Mouse (Mus musculus): Measurements from ENCODE around the gene Celf2.

Gene Celf2

GRCm38 (mm10) chr2:6893597-6893996 lies 615.8 kb downstream of the Celf2 start:
- no peak for DNase-seq

DNA sequence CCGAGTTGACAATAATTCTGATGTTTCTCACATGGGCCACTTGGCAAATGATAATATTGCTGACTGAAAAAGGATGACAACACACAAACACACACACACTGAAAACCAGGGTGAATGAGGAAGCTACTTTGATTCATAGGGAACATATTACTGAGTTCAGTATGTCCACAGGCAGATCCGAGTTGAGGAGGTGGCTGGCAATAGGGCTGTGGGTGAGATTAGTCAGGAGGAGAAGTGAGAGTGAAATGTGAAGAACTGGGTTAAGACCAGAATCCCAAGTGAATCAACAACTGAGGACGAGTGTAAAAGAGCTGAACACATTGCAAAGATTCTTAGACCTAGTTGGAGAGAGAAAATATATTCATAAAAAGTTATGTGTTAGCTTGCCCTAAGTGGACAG lies 616.3 kb downstream of the Celf2 start:
- no peak for DNase-seq

GRCm38 (mm10) chr2:6884796-6885711 lies 624.3 kb downstream of the Celf2 start:
- no peak for DNase-seq

- DNase-seq, result no peak
Observed at GRCm38 (mm10) chr2:6883996-6884795, 625.2 kb downstream of the Celf2 start.

- DNase-seq, result no peak
Observed at GRCm38 (mm10) chr2:6882236-6882885, 627.0 kb downstream of the Celf2 start.

- DNase-seq, result no peak
Observed at GRCm38 (mm10) chr2:6880941-6881575, 628.3 kb downstream of the Celf2 start.

DNA sequence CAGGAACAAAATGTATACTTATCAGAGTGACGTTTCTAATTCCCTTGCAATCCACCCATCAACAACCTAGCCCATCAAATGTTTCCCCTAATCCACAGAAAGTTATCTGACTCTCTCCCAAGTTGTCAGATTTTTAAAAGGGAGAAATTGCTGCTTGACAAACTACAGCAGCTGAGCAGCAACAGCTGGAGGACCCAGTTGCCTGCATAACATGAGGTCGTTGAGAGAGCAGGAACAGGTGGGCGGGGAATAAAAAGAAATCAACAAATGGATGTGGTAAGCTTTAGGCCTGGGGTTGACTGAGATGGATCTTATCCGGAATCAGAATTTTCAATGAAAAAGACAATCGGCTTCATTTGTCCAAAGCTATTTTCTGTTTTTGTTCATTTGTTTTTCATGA lies 632.3 kb downstream of the Celf2 start:
- no peak for DNase-seq

GRCm38 (mm10) chr2:6876547-6876946 lies 632.8 kb downstream of the Celf2 start:
- no peak for DNase-seq

DNA sequence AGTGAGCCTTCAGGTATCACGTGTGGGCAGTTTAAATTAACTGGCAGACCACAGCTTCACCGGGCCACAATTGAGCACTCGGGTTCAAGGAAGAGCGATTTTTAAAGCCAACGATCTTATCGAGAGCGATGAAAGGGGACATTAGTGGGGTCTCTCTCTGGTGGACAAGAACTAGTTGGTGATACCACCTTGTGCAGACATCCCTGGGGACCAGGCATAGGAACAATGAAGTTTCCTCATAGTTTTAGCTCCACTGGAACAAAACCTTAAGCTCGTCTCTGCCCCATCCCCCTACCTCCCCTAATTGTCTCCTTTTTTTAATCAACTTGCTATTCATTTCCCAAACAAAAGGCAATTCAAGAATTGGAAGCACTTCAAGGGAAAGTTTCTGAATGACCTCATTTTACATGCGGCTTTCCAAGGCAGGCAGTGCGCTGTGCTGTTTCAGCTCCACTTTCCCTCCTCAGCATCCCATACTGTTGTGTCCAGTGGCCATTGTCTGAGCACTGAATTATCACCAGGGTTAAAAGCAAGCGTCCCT lies 634.2 kb downstream of the Celf2 start:
- DNase-seq, result no peak

- DNase-seq, result no peak
Observed at GRCm38 (mm10) chr2:6874266-6874955, 635.0 kb downstream of the Celf2 start.

DNA sequence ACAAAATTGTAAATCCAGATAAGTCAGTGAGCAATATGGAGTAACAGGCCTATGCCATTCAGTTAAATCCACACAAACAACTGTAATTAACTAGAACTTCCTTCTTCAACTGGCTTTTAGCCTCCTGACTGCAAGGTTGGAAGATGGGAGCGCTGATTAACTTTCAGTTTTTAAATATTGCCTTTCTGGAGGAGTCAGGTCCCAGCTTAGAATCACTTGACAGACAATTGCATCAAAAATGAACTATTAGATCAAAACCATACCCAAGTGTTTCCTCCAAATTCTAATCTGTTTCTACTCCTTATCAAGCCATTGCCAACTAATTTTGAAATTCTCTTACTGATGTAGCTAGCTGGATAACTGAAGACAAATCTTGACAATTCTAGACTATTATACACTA lies 635.7 kb downstream of the Celf2 start:
- no peak for DNase-seq

DNA sequence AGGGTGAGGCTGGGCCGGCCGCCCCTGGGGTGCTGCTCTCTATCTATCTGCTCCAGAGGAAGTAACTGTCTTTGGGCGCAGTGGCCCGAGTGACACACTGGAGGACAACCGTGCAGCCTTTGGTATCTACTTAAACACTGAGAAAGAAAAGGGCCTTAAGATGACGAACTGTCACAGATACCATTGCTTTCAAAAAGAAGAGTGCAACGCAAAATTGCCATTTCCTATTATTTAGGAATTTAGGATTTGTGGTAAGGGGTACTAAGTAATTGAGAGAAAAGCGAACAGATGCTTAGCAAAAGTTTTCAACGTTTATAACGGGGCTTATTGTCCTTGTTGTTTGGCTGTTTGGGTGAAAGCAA lies 636.5 kb downstream of the Celf2 start:
- DNase-seq, result no peak

DNA sequence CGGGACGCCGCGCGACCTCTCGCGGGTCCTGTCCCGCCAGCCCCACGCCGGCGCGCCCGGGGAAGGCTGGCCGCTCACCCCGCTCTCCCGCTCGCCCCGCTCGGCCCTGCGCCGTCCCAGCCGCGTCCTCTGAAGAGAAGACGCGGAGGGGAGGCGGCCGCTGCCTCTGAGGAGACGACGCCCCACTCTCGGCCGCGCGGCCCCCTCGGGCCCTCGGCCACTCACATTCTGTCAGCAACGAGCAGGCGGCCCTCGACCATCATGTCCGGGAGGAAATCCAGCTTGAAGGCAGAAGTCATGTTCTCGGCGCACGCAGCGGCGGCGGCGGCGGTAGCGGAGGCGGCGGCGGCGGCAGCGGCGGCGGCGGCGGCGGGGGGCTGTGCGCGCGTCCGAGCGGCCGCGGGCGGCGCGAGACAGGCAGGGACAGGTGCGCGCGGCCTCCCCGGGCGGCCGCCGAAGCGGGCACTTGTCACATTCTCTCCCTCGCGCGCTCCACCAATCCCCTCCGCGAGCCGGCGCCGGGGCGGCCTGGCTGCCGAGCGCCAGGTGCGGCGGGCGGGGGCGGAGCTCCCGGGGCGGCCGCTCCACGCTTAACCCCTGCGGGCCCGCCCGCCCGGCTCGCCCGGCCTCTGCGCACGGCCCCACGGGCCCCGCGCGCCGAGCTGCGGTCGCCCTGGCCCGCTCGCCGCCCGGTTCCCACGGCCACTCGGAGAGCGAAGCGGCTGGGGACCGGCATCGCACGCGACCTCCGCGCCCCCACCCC lies 637.1 kb downstream of the Celf2 start:
- peak; percentile 59 for DNase-seq

GRCm38 (mm10) chr2:6871281-6872130 lies 637.9 kb downstream of the Celf2 start:
- no peak for DNase-seq

GRCm38 (mm10) chr2:6869956-6870710 lies 639.2 kb downstream of the Celf2 start:
- no peak for DNase-seq

DNA sequence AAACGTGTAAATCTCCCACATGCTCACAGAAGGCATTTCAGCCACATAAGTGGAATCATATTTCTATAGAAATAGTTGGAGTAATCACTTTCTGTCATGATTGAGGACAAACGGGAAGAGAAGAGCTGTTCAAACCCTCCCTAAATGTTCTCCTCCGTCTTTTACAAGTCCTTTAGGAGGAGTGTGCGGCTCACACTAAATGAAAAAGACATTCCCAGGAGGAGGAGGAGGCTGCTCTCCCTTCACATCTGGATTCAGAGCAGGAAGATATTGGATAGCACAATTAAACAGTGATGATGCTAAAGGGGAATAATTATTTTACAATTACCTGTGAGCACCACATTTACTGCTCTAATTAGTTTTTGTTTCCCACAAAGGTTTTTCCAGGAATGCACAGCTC lies 642.1 kb downstream of the Celf2 start:
- no peak for DNase-seq

GRCm38 (mm10) chr2:6865785-6866184 lies 643.6 kb downstream of the Celf2 start:
- DNase-seq, result no peak

DNA sequence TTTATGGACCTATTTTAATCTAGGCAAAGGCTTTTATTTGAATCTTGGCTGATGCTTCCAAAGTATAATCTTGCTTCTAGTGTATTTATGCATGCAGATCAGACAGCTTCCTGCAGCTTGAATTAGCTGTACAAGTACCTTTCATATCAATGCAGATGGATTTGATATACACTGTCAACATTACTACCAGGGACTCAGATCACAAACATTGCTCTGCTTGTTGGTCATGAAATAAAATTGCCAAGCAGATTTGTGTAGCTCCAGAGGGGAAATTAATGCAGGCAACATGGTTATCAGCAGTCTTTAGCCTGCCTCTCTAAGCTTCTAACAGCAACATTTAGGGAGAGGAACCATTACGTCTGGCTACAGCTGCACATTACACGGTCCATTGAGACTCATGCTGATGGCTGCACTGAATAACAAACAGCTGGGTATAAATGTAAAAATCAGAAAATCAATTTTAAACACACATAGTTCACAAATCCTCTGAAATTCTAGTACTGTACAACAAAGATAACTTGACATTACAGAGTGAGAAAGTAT lies 659.2 kb downstream of the Celf2 start:
- DNase-seq, result no peak

DNA sequence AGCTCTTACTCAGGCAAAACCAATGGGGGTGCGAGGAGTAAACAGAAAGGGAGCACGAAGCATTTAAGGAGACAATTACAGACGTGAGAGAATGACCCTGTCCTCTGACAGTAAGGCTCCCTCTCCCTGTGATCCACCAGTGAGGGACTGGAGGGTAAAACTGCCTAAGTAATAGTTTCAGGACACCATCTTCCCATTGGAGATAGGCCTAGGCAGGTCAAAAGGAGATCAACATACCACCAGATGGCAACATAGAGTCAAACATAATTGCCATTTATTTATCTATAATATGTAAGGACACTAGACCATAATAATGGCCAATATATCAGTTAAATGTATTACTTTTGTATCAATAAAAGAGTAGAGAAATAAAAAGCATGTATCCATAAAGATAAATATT lies 660.0 kb downstream of the Celf2 start:
- no peak for DNase-seq

Measured in layer of hippocampus, adult 9-11 months (tissue).